Mouse (Mus musculus) limb, embryonic 13.5 days (tissue): ENCODE measurements at regions not wholly inside any gene's neighbourhood (a gene's known extent, or its start where the extent isn't known, plus 50 kb on each side); places are given as distances from the start of the nearest gene placed in this dataset.
A peak's percentile ranks its signal among the peaks of the same experiment; 100 is the strongest.

Experiments used
- ATAC-seq: fragments of 200-750 bp; cut with Nextera tagmentation; 2 replicates; pipeline ENCODE4 v1.8.0; 2017; ENCODE audit warnings: low read depth, moderate number of reproducible peaks, moderate TSS enrichment; ENCODE audit not compliant: low FRiP score
- H3K27ac ChIP-seq: fragments of 300-500 bp; sonication (generic); 2 replicates; pipeline ENCODE4 v1.5.1; 2015; ENCODE audit warnings: inconsistent platforms, mild to moderate bottlenecking, moderate library complexity
- H3K27me3 ChIP-seq: fragments of 300-500 bp; sonication (generic); 2 replicates; pipeline ENCODE4 v1.6.1; 2015; ENCODE audit warnings: mild to moderate bottlenecking, inconsistent platforms
- H3K36me3 ChIP-seq: fragments of 300-500 bp; sonication (generic); 2 replicates; pipeline ENCODE4 v1.6.1; 2015; ENCODE audit warnings: inconsistent platforms, mild to moderate bottlenecking, moderate library complexity
- H3K4me1 ChIP-seq: fragments of 300-500 bp; sonication (generic); 2 replicates; pipeline ENCODE4 v1.6.1; 2015; ENCODE audit warnings: inconsistent platforms
- H3K4me2 ChIP-seq: fragments of 300-500 bp; sonication (generic); replicated peaks from 2 replicates; pipeline ENCODE4 v1.6.1; 2015; ENCODE audit warnings: inconsistent platforms, mild to moderate bottlenecking, moderate library complexity
- H3K4me3 ChIP-seq: fragments of 300-500 bp; sonication (generic); 2 replicates; pipeline ENCODE4 v1.5.1; 2015; ENCODE audit warnings: moderate library complexity, mild to moderate bottlenecking, inconsistent platforms
- H3K9ac ChIP-seq: fragments of 300-500 bp; sonication (generic); 2 replicates; pipeline ENCODE4 v1.6.1; 2015; ENCODE audit warnings: mild to moderate bottlenecking, inconsistent platforms
- H3K9me3 ChIP-seq: fragments of 300-500 bp; sonication (generic); 2 replicates; pipeline ENCODE4 v1.6.1; 2016; ENCODE audit warnings: inconsistent platforms
- WGBS: fragments of 180-500 bp; shearing (Covaris S2); methylation state at CpG from one replicate; pipeline ENCODE4 v1.1.7; 2015; 5-methylcytosine and 5-hydroxymethylcytosine counted together

DNA sequence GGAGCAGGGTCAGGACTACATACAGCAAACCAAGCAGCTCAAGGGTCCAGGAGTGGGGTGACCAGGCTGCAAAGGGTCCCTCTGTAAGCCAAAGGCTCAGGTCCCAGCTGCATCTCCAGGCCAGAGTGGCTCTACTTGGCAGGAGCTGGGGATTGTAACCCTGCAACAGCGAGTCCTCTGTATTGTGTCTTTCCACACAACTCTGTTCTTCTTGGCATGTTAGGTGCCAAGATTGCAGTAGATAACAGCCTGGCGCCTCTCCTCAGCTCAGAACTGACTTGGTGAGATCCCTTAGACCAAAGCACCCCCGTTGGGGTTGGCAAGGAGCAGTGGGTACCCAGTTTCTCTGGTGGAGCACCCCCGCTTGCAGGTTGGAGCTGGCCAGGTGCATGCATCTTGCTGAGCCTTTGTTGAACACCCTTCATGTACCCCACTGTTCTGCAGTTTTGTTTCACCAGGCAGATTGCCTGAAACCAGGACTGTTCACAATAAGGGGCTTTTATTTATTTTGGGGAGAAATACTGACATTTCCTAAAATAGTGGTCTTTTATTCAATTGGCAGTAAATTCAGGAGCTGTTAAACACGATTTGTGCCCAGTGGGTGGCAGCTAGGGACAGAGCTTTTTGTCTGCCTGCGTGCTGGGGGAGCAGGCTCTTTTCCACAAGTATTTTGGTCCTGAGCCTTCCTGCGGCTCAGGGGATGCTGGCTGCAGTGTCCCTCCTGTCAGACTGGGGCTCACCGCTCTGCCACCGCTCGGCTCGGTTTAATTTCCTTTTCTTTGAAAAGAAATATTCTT, 385.3 kb upstream of the Kcnab2 start:
- WGBS, result 64% methylated on average over 11 of the region's 11 CpGs
- no peak for ATAC-seq
- Histone ChIP-seq H3K4me3 (no peak overlapping the region), H3K9me3 (no peaks in the 10 kb centered on the region), H3K9ac (no peak overlapping the region), H3K4me1 (no peaks in the 10 kb centered on the region), H3K27ac (no peak overlapping the region), H3K27me3 (no peaks in the 10 kb centered on the region), H3K4me2 (no peak overlapping the region), H3K36me3 (no peaks in the 10 kb centered on the region)

DNA sequence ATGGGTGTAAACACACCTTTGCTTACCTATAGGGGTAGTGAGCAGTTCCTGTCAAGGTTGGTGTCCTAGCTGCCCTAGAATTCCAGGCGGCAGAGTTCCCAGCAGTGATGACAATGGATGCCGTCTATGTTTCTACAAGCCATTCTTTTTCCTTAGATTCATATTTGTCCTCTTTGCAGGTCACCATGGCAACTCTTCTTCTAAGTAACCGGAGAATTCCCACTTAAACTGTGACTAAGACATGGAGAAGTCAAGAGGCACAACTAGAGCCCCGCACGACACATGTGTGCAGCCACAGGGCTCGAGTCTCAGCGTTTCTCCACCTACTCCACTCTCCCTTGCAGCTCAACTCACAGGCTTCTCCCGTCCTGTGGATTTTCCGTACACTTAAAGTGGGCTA, 381.5 kb upstream of the Kcnab2 start:
- no peaks in the 10 kb centered on the region for H3K4me1 ChIP-seq
- no peak overlapping the region for H3K4me2 ChIP-seq
- no peak overlapping the region for H3K9ac ChIP-seq
- no peak overlapping the region for H3K27ac ChIP-seq
- WGBS, result 77% methylated on average over 9 of the region's 9 CpGs
- no peaks in the 10 kb centered on the region for H3K27me3 ChIP-seq
- H3K9me3 ChIP-seq, result no peaks in the 10 kb centered on the region
- no peaks in the 10 kb centered on the region for H3K36me3 ChIP-seq
- no peak for ATAC-seq
- no peak overlapping the region for H3K4me3 ChIP-seq

DNA sequence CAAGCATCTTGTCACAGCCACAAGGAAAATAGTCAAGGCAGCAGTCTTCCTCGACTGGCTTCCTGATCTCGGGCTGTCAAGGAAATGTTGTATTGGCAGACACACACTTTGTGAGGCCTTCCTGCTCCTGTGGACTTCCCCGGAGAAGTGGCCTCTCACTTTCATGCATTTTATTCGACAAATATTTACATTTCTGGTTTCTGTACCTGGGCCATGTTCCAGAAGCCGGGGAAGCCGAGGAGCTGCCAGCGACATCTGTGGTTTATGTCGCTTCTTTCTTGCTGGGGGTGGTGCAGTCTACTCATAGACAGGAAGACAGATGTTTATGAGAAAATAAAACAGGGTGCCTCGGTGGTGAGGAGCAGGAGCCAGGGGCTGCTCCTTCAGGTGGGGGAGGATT, 372.5 kb upstream of the Kcnab2 start:
- WGBS, result 54% methylated on average over 9 of the region's 9 CpGs
- no peak for ATAC-seq
- H3K27me3 ChIP-seq, result no peaks in the 10 kb centered on the region
- no peaks in the 10 kb centered on the region for H3K36me3 ChIP-seq
- no peaks in the 10 kb centered on the region for H3K4me1 ChIP-seq
- no peak overlapping the region for H3K4me3 ChIP-seq
- H3K27ac ChIP-seq, result no peak overlapping the region
- H3K4me2 ChIP-seq, result no peak overlapping the region
- H3K9ac ChIP-seq, result no peak overlapping the region
- no peaks in the 10 kb centered on the region for H3K9me3 ChIP-seq

DNA sequence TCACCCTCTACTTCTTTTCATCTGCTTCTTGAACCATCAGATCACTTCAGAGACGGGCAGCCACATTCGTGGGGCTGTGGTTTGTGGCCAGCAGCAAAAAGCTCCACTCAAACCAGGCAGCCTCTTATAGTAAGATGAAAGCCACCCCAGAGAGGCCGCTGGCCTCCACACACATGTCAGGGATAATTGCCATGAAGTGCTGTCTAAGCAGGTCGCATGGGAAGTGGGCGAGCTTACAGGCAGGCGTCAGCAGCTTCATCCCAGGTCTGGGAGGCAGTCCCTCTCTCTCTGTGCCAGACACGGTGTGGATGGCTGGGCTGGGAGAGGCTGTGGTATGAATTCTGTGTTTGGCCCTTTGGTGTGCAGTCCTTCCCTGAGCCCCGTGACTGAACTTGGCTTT, 358.4 kb upstream of the Kcnab2 start:
- Histone ChIP-seq H3K36me3 (no peaks in the 10 kb centered on the region), H3K27ac (no peak overlapping the region), H3K9ac (no peak overlapping the region), H3K9me3 (no peaks in the 10 kb centered on the region), H3K4me2 (no peak overlapping the region), H3K4me3 (no peak overlapping the region), H3K27me3 (peaks cover 22% of the 10 kb centered on the region; the same call in 1 of the 2 replicates), H3K4me1 (0 out of 2 replicates have a peak, but pooled peaks cover 5% of the 10 kb centered on the region)
- 40% methylated on average over 8 of the region's 8 CpGs for WGBS
- ATAC-seq, result no peak

DNA sequence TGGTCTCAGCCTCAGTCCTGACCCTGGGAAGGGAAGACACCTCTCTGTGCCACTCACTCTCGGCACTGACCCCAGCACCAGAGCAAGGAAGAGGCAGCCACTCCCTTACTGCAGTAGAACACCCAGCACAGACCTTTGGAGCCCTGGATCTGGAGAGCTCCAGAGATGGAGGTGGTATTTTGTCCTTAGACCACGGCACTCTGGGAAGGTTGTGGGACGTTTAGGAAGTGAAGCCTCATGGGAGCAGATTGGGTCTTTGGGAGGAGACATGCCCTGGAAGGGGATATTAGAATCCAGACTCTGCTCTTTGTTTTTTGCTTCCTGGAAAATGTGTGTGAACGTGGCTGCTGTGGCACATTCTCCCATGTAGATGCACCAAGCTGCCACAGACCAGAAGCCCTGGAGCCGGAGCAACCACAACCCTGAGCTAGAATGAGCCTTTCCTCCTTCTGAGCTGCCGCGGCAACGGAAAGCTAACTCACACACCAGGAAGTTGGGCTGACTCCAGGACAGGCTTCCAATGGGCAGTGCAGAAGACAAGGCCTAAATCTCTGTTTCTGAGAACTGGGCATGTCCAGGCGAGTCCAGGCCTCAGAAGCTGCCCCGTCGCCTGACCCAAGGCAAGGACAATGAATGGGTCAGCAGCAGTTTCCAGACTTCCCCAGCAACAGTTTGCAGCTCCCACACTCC, 356.9 kb upstream of the Kcnab2 start:
- H3K9ac ChIP-seq, result no peak overlapping the region
- no peaks in the 10 kb centered on the region for H3K9me3 ChIP-seq

DNA sequence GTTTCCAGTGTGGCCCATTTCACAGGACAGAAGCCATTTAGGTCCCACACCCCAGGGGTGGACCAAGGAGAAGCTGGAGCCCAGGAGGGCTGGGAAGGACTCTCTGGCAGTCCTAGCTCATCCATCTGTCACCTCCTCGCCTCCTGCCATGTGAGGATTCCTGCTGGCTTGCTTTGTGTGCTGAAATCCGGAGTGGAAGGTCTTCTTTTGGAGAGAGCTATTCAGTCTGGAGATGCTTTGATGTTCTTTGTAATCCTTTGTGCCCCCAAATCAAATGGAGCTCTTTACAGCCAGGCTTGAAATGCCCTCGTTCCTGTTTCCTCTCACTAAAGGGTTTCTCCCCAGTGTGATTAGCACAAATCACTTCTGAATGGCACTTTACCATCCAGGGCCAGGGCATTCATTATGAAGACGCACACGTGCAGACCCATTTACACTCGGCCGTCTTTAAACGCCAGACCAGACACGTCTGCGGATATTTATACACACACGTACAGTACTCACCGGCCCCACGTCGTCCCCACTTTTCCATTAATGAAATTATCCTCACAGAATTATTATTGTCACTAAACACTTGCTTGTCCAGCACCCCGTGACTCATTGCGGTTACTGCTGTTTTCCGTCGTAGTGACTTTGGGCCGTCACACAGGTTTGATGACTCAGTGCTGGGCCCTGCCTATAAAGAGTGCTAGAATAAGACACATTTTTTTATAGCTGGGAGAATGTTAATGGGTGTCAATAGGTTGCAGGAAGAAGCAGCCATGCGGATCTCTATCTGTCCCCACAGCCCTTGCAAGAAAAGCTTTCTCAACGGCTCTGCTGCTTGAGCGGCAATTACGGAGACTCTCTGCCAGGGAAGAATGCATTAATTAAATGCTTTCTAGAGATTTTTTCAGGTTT, 356.0 kb upstream of the Kcnab2 start:
- ATAC-seq, result no peak
- no peak overlapping the region for H3K9ac ChIP-seq
- no peaks in the 10 kb centered on the region for H3K9me3 ChIP-seq
- H3K27ac ChIP-seq, result no peak overlapping the region
- 28% methylated on average over 23 of the region's 23 CpGs for WGBS
- peaks cover 22% of the 10 kb centered on the region; the same call in 1 of the 2 replicates for H3K27me3 ChIP-seq
- 0 out of 2 replicates have a peak, but pooled peaks cover 5% of the 10 kb centered on the region for H3K4me1 ChIP-seq
- H3K4me2 ChIP-seq, result no peak overlapping the region
- H3K36me3 ChIP-seq, result no peaks in the 10 kb centered on the region
- no peak overlapping the region for H3K4me3 ChIP-seq

More for the DNA sequence above, 356.9 kb upstream of the Kcnab2 start:
- no peak for ATAC-seq
- WGBS, result 66% methylated on average over 11 of the region's 11 CpGs
- Histone ChIP-seq H3K4me1 (0 out of 2 replicates have a peak, but pooled peaks cover 5% of the 10 kb centered on the region), H3K36me3 (no peaks in the 10 kb centered on the region), H3K27ac (no peak overlapping the region), H3K4me3 (no peak overlapping the region), H3K27me3 (peaks cover 22% of the 10 kb centered on the region; the same call in 1 of the 2 replicates), H3K4me2 (no peak overlapping the region)

DNA sequence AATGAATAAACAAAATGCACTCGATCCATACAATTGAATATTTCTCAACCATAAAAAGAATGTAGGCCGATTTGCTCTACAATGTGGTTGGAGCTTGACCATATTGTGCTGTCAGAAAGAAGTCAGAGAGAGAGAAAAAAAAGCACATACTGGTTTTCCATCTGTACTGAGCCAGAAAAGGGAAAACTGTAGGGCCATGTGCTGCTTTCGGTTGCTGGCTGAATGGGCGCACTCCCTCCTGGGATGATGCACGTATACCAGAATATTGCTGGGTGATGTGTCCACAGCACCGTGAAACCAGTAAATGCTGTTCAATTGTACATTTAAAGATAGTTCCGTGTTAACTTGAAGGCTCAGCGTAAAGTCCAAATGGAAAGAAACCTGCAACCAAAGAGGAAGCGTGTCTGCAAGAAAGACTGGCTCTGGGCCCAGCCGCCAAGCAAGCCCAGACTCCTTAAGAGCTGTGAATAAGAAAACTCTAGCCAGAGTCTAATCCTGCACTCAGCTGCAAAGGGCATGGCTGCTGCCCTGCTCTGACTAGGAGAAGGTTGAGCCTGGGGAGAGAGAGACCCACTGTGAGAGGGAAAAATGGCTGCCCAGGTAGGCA, 355.2 kb upstream of the Kcnab2 start:
- Histone ChIP-seq H3K36me3 (no peaks in the 10 kb centered on the region), H3K27ac (no peak overlapping the region), H3K9ac (no peak overlapping the region), H3K9me3 (peaks cover 7% of the 10 kb centered on the region), H3K4me1 (0 out of 2 replicates have a peak, but pooled peaks cover 5% of the 10 kb centered on the region), H3K4me2 (no peak overlapping the region), H3K27me3 (peaks cover 22% of the 10 kb centered on the region; the same call in 1 of the 2 replicates), H3K4me3 (no peak overlapping the region)
- WGBS, result 83% methylated on average over 10 of the region's 10 CpGs
- ATAC-seq, result no peak

DNA sequence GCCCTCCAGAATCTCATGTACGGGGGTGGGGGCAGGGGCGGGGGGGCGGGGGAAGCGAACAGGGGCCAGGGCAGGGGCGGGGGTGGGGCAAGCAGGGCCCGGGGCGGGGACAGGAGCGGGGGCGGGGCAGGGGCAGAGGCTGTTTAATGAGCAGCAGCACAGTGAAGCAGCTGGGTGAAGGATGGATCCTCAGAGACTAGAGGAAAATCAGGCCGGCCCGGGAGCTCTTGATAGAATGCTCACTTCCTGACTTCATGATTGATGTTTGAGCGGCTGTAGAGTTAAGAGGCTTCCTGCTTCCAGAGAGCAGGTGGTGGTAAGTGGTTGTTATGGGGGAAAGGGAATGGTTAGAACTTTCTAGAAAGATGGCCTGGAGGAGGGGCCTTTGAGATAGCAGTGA, 347.5 kb upstream of the Kcnab2 start:
- 20% methylated on average over 12 of the region's 12 CpGs for WGBS

DNA sequence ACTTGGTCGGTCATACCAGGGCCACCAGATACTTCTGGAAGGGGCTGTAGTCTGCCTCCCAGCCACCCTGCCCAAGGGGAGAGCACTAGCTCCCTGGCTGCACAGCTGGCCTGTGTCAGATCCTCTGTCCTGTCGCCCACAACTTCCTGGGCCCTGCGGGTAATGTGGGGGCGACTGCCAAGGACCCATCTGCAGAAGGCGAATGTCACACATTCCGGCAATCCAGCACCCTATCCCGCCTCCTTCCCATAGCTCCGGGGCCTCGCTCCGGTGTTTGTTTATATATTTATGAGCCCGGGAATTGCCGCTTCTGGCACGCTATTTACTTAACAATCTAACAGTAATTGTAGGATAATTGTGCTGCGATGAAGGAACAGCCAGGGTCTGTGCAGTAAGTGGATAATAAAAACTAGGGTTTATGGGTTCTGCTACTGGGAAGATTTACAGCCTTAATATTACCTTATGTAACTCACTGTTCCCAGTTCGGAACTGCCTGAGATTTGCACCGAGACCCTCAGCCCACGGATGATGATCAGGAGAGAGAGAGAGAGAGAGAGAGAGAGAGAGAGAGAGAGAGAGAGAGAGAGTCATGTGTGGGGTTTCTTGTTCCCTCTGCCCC, 338.6 kb upstream of the Kcnab2 start:
- Histone ChIP-seq H3K36me3 (no peaks in the 10 kb centered on the region), H3K4me3 (no peak overlapping the region), H3K27ac (no peak overlapping the region), H3K9me3 (no peaks in the 10 kb centered on the region), H3K4me2 (no peak overlapping the region), H3K27me3 (peaks cover 29% of the 10 kb centered on the region; the same call in 1 of the 2 replicates), H3K4me1 (peaks cover 8% of the 10 kb centered on the region), H3K9ac (no peak overlapping the region)
- no peak for ATAC-seq
- 18% methylated on average over 17 of the region's 17 CpGs for WGBS

More for the DNA sequence above, 347.5 kb upstream of the Kcnab2 start:
- H3K4me2 ChIP-seq, result no peak overlapping the region
- H3K9me3 ChIP-seq, result peaks cover 10% of the 10 kb centered on the region
- no peaks in the 10 kb centered on the region for H3K36me3 ChIP-seq
- no peak for ATAC-seq
- H3K4me3 ChIP-seq, result no peak overlapping the region
- peaks cover 22% of the 10 kb centered on the region for H3K27me3 ChIP-seq
- no peak overlapping the region for H3K27ac ChIP-seq
- no peaks in the 10 kb centered on the region for H3K4me1 ChIP-seq
- no peak overlapping the region for H3K9ac ChIP-seq

DNA sequence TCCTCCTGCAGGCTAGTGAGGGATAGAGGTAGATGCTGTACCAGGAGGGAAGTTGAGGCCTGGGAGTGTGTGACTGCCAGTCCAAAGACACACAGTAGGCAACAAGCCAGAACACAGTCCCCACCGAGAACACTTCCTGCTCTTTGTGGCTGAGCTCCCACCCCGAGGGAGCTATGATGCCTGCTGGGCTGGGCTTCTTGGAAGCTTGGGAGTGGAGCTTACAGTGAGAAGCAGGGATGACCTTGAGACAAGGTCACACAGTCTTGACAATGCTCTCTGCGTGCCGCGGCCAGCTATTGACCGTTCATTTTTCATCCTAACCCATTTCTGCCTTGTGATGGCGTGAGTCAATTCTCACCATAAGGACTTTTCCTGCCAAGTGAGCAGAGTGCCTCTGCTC, 328.9 kb upstream of the Kcnab2 start:
- H3K27me3 ChIP-seq, result no peaks in the 10 kb centered on the region
- WGBS, result 79% methylated on average over 7 of the region's 7 CpGs

DNA sequence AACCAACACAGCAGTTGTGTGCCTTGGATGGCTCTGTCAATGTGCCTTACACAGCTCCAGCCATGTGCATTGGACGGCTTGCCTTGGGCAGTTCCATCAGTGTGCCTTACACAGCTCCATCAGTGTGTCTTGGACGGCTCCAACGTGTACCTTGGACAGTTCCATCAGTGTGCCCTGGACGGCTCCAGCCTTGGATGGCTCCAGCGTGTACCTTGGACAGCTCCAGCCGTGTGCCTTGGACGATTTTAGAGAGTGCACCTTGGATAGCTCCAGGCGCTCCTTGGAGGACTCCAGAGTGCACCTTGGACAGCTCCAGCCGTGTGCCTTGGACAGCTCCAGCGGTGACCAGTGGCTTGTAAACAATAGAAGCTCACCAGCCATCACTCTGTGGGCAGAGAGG, 321.7 kb upstream of the Kcnab2 start:
- Histone ChIP-seq H3K4me2 (no peak overlapping the region), H3K4me3 (no peak overlapping the region), H3K36me3 (no peaks in the 10 kb centered on the region), H3K9me3 (no peaks in the 10 kb centered on the region), H3K9ac (no peak overlapping the region), H3K27me3 (no peaks in the 10 kb centered on the region), H3K4me1 (no peaks in the 10 kb centered on the region), H3K27ac (no peak overlapping the region)
- ATAC-seq, result peak; percentile 96
- WGBS, result 12% methylated on average over 10 of the region's 10 CpGs

More for the DNA sequence above, 328.9 kb upstream of the Kcnab2 start:
- H3K4me2 ChIP-seq, result no peak overlapping the region
- no peak overlapping the region for H3K9ac ChIP-seq
- no peak overlapping the region for H3K27ac ChIP-seq
- H3K9me3 ChIP-seq, result no peaks in the 10 kb centered on the region
- no peak for ATAC-seq
- H3K4me1 ChIP-seq, result no peaks in the 10 kb centered on the region
- H3K4me3 ChIP-seq, result no peak overlapping the region
- H3K36me3 ChIP-seq, result no peaks in the 10 kb centered on the region
